Mouse (Mus musculus): ENCODE data around the gene Hnrnpdl.

The Hnrnpdl gene

DNA sequence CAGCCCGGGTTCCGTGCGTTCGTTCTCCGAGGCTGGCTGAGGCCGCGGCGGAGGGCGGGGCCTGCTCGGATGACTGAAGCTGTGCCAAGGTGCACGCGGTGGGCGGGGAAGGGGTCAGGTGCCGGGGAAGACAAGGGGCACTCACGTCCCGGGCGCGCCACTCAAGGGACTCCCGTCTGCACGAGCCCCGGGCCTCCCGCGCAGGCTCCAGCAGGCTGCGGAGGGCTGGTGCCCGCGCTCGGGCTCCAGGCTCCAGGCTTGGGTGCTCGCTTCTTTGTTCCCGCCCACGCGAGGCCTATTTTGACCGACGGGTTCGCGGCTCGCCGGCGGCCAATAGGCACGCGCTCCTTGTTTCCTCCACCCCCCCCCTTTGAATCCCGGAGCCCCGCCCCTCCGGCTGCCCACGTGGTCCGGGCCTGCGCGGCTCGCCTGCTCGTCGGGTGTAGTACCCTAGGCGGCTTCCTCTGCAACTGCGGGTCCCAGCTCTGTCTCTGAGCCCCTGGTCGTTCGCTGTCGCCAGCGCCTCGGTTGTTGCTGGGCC is at the start of gene Hnrnpdl, which contains the start of gene Enoph1:
Hnrnpdl (minus strand) TSS at position 63 of the 541 bp plus-strand sequence.
Enoph1 (plus strand) TSS at position 384 of the 541 bp plus-strand sequence.
- DNase-seq (ENCODE audit: low spot score) = peak; percentile 95

DNA sequence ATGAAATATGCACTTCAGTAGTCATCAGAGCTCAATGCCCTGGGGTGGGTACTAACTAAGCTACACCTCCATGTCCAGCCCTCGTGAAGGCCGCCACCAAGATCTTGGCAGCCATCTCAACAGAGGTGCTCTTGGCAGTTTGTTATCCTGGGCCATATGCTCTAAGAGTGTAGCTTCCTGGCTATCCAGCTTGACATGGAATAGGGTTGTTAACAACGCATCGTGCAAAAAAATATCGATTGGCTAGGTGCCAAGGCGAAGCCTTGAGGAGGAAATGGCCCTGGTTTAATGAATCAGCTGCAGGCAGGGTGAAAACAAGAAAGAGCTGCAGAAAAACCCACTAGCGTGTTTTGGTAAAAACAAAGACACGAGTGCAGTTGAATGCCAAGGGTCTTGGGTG is 45.6 kb upstream of the Hnrnpdl start:
- no peak for DNase-seq (ENCODE audit: low spot score)

DNA sequence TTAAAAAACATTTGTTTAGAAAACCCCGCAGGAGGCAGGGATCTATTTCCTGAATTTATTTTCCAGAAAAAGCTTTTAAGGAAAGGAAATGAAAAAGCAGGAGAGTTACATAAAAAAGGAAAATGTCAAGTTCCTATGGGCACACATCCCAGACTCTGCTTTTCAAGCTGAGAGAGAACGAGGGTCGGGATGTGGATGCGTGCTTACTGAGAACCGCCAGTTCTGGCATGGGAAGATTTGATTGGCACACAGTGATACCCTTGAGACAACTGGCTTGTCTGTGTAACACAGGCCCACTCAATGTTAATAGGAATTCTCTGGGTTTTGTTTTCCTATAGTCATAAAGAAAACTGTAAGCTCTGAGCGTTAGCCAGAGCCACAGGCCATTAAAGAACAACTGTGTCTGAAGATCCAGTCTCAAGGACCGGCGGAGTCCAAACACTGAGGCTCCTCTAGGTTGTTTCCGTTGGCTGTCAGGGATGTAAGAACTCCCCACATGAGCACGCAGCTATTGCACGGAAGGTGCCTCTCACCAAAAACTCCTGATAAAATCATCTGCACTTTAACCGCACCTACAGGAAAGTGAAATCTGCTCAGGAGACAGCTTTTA is 44.6 kb upstream of the Hnrnpdl start:
- no peak for DNase-seq (ENCODE audit: low spot score)

DNA sequence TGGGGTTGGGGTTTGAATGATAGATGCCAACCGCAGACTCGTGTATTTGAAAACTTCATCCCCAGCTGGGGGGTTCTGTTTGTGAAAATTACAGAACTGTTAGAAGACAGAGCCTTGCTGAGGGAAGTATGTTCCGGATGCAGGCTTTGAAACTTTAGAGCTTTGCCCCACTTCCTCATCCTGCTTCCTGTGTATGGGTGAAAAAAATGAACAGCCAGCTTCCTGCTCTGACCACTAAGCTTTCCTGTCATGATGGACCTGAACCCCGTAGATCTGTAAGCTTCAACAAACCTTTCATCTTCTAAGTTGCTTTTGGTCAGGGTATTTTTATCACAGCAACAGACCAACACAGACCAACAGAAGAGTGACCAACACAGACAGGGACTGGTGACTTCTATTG is 42.5 kb upstream of the Hnrnpdl start:
- no peak for DNase-seq (ENCODE audit: low spot score)

DNA sequence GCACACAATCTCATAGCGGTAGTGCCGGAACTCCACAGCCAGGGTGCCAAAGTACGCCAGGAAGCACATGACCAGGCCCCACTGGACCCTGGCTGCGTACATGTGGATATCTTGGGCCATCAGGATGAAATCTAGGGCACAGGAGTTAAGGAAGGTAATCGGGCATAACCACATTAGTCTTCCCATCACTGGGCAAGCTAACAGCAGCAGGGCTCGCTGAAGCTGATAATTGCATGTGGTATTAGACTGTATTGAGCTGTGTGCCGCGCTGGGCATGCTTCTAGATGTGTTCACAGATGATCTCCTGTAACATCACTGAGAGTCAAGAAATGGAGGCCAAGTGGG is 40.4 kb upstream of the Hnrnpdl start:
- DNase-seq (ENCODE audit: low spot score) = no peak

DNA sequence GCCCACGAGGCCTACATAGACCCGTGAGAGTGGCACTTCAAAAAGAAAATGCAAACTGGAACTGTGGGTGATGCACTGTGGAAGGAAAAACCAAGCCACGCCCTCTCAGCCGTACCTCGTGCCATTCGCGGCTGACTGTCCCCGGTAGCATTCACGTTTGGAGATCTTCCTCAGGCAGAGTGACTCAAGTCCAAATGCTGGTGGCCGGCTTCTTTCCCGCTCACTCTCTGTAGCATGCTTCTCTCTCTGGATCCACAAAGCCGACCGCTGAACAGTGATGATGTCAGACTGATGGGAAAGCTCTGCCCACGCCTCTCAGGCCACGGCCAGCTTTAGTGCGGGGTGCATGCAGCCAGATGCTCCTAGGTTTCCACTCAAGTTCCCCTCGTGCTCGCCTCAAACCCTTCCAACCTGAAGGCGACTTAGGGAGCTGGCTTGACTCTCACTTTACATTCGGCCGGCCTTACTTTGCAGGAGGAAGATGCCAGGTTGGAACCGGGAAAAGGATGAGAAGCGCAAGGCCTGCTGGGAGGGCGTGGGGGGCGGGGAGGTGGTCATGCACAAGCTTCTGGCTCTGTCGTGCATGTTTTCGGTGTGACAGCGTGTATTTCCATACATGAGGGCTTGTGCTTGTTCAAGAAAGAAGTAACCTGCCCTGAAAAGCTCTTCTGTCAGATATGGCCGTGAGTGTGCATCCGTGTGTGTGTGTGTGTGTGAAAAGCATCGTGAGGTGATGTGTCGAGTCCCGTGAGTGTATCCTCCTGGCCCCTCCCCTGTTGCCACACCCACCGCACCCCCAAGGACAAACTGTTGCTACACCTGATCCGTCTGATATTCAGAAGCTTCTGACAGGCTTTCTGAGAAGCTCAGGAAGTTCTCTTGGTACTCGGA is 39.8 kb upstream of the Hnrnpdl start:
- DNase-seq (ENCODE audit: low spot score) = peak; percentile 24

DNA sequence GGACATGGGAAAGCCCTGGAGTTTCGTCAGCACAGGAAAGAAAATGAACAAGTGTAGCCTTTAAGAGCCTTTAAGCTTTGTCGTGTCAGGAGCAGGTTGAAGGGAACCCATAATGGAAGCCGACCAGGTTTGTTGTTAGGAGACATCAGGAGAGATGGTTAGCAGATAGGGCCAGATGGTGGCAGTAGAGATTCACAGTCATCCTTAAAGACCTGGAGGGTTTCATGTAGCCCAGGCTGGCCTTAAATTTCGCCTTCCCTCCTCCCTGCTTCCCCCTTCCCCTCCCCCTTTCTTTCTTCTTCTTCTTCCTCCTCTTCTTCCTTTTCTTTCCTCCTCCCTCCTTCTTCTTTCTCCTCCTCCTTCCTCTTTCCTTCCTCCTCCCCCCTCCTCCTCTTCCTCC is 35.1 kb upstream of the Hnrnpdl start:
- DNase-seq (ENCODE audit: low spot score) = no peak

DNA sequence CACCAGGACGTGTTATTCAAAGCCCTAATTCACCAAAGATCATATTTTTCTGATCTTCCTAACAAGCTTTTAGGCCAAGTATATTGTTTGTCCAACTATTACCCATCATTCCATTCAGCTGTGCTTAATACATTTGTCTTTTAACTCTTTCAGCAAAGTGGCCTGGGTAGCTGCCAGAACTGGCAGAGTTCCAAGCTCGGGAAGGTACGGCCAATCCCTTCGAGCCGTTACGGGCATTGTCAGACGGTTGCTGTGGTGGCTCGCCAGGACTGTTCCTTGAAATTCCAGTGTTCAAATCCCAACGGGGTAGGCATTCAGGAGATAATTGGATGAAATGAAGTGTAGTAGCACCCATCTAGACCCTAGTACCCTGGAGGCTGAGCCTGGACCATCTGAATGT is 33.1 kb upstream of the Hnrnpdl start:
- DNase-seq (ENCODE audit: low spot score) = no peak

DNA sequence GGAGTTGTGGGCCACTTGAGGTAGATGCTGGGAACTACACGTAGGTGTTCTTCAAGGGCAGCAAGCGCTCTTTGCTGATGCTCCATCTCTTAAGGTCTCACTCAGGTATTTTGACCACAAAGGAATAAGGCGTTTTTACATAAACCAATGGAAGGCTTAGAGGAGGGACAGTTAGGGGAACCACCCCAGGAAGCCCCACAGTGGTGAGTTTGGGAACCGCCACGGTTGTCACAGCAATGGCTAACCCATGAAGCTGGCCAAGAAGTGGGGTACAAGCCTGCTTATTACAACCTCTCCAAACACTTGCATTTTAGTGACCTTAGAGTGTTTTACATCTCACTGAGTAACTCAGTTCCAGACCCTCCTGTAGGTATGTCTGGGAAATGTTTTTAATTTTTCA is 32.1 kb upstream of the Hnrnpdl start:
- DNase-seq (ENCODE audit: low spot score) = no peak

DNA sequence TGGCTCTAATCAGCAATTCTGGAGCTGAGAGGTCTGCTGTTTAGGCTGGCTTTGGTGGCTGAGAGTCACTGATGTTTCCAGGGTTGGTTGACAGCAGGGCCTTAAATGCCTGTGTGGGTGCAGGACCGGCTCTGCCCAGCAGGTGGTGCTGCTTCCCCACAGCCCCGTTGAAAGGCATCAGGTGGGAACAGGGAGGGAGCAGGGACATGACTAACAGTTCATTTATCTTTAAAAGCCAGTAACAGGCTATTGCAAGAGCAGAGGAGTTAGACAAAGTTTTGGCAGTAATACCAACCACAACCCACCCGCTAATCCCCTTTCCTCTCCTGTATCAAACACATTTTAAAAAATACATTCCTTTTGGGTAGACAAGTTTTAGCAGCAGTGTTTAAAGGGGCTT is 30.8 kb upstream of the Hnrnpdl start:
- DNase-seq (ENCODE audit: low spot score) = peak; percentile 51

DNA sequence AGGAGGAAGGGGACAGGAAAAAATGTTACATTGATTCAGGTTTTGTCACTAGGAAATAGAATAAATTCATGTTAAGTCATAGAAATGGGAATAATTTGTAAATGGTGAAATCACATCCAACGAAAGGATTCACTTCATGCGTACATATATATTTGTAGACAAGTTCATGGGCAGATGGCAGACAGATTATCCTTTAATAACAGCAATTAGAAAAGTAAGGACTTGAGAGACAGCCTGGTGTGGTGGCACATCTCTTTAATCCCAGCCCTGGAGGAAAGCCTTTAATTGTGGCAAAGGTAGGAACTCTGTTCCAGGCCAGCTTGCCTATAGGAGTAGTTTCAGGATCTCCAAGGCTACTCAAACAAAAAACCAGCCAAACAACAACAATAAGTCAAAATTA is 30.1 kb upstream of the Hnrnpdl start:
- DNase-seq (ENCODE audit: low spot score) = no peak

DNA sequence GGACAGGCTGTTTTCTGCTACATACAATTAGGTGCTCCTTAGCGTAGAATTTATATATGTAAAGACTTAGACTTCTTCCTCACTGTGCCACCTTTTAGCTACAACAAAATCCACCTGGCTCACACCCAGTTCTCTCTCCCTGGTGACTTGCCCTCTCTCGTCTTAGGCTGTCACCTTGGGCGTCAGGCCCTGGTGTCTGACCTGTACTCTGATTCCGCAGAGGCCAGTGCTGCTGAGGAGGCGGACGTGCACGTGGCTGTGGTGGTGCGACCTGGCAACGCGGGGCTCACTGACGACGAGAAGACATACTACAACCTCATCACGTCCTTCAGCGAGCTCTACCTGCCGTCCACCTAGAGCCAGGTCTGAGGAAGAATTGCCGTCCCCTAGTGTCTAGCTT is 28.1 kb upstream of the Hnrnpdl start:
- no peak for DNase-seq (ENCODE audit: low spot score)

DNA sequence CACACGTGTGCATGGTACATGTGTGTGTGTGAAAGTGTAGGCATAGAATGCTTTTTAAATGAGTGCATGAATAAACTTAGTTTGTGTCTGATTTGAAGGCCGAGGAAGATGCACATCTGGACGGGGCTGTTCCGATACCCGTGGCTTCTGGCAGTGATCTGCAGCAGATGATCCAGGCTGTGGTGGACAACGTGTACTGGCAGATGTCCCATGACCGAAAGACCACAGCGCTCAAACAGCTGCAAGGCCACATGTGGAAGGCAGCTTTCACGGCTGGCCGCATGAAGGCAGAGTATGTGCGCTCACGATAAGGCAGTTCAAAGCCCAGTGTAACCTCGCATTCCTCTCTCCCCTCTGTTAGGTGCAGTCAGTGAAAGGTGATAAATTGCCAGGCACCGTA is 21.4 kb upstream of the Hnrnpdl start:
- peak; percentile 57 for DNase-seq (ENCODE audit: low spot score)

DNA sequence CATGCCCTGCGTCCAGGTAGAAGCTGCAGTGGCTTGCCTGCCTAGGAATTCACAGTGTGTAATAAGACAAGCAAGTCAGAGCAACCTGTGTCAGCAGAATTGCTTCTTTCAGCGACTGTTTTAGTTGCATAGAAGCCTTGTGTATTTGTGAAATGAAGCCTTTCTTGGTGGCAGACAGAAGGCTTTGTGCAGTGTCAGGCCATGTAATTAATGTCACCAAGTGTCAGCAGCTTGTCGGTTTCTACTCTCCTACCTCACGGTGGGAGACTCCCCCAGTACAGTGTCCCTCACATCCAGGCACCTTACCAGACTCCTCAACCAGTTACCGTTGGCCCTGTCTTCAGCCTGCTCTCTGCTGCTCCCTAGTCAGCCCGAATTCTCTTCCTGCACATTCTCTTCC is 19.9 kb upstream of the Hnrnpdl start:
- no peak for DNase-seq (ENCODE audit: low spot score)

DNA sequence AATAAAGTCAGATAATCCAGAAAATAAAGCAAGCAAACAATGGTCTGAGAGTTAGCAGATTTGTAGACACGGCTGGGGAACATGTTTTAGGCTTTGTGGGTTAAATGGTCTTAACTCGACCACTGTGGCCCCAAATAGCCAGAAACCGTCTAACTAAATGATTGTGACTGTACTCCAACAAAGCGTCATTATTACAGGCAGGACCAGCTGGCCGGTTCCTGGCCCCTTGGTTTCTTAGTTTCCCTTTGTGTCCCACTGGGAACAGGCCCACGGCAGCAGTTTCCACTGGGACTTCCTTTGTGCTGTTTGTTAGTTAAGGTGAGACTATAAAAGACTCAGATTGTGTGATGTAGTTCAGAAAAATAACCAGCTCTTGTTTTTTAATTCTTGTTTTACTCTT is 19.3 kb upstream of the Hnrnpdl start:
- no peak for DNase-seq (ENCODE audit: low spot score)

DNA sequence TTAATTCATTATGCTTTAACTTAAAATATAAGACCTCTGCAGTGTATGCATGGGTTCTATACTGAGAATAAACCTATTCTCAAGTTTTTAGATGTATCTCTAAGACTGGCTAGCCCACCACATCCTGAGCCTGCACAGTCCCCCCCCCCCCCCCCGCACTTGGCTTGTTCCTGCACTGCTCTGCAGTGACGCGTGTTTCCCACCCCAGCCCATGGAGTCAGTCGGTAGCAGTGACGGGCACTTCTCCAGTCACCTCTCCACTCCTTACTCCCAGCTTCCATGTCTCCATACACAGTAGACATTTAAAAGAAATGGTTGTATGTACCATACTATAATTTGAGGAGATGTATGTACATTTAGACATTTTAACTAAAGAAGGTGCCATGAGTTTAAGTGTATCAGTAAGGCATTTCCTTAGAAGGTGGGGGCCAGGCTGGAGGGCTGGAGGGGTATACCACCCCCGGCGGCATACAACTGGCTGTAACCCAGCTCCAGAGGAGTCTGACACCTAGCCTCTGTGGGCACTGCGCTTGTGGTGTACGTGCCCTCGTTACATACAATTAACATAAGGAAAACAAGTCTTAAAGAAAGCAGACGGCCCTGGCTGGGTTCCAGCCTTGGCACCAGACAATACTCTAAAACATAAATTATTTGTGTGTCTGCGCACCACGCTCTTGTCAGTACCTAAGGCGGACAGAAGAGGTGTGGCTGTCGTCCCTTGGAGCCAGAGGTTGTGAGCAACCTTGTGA is 18.2 kb upstream of the Hnrnpdl start:
- DNase-seq (ENCODE audit: low spot score) = no peak

DNA sequence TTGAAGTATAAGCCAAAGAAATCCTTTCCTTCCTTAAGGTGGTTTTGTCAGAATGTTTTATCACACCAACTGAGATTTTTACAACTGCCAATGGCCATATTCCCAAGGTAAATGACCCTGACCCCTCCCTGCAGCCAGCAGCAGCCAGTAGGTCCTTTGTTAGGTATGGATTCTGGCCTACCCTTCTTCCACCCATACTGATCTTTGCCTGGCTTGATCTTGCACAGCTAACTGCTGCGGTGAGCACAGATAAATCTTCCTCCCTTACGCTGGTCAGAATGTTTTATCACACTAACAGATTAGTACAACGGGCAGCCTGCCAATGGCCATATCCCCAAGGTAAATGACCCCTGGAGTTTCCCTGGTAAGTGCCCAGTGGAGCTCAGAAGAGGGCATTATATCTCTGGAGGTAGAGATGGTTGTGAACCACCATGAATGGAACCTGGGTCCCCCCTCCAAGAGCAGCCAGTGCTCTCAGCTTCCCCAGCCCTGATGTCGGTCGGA is 16.5 kb upstream of the Hnrnpdl start:
- DNase-seq (ENCODE audit: low spot score) = no peak

DNA sequence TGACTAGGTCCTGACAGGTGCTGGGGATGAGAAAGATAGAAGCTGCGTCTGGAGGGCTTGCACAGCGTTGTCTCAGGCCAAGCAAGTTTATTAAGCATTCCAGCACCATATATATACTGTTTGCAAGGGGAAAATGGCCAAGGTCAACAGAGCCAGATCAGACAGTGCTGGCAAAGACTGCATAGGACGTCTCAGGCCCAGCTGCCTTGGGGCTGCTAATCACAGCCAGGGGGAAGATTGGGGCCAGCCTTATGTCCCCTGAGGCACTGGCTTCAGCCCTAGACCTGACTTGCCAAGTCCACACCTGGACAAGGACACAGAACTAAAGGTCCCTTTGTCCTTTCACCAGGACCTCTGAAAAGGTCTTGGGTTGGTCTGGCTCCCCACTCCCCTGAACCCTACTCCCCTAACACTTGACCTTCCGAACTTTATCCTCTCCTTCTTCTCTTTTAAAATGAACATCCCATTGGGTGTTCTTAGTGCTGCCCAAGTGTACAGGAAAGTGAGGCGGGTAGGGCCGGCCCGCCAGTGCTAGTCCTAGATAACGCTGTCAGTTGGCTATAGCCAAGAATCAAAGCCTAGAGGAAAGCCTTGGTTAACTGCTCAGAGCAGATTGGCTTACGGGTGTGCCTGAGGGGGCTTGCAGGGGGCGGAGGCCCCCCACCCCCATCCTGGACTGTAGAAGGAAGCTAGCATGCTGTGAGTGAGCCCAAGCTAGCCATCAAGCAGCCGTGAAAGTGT is 15.5 kb upstream of the Hnrnpdl start:
- no peak for DNase-seq (ENCODE audit: low spot score)

DNA sequence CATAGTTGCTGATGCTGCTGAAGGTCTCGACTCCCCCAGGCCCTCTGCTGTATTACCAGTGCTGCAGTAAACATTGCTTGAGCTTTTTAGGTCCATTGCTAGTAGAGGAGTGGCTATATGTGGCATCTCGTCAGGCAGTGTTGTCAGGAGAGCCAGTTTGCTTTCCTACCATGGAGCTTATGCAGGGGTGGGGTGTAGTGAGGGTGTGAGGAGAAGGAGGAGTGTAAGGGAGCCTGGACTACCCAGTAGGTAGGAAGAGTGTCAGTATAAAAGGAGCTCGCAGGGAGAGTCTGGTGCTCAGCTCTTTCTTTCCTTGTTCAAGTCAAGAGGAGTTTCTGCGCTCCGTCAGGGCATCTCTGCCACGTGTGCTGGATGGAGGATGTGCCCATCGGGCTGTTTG is 13.3 kb upstream of the Hnrnpdl start:
- DNase-seq (ENCODE audit: low spot score) = no peak

DNA sequence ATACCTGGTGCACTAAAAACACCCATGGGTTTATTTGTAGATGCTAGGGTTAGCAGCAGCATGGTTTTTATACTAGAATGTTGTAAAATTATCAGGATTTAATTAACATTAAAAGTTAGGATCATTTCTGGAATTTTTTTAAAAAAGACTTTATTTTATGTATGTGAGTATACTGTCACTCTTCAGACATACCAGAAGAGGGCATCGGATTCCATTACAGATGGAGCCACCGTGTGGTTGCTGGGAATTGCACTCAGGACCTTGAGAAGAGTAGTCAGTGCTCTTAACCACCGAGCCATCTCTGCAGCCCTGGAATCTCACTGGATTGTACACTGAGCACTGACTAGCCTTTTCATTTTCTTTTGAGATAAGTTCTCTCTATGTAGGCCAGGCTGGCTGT is 10.4 kb upstream of the Hnrnpdl start:
- no peak for DNase-seq (ENCODE audit: low spot score)

DNA sequence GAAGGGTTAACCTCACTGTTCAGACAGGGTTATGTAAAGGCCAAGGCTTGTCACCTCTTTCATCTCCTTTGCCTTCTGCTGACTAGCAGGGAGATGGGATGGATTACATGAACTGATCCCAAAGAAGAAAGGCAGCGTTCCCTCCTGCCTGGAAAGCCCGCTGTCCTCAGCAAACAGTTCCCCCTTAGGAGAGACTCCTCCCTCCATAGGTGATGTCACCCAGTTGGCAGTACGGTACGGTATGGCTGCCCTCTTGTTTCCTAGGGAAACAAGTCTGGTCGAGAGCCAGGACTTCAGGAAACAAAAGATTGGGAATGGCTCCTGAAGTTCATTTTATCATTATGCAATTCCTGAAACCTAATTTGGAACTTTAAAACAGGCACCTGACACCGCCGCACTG is 8.4 kb upstream of the Hnrnpdl start:
- no peak for DNase-seq (ENCODE audit: low spot score)

DNA sequence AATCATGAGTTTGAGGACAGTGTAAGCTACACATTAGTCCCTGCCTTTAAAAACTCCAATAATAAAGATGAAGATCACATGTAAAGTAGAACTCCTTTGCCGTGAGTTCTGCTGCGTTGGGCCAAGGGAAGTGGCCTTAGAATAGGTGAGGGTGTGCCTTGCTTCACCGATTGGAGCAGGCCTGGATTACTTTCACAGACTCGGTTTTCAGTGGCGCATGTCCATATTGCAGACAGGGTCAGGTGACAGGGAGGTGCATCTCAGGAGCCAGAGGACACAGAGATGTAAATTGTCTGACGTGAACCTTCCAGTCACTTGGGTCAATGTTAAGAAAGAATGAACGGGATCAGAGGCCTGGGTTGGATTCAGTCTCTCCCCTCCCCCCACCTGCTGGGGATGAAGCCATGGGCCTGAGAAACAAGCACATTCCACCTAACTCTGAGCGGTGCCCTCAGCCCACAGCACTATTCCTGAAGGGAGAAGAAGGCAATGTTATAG is 7.7 kb upstream of the Hnrnpdl start:
- no peak for DNase-seq (ENCODE audit: low spot score)

All from testis, postnatal 14 days (tissue).